Mouse (Mus musculus): ENCODE measurements at regions not wholly inside any gene's neighbourhood (a gene's known extent, or its start where the extent isn't known, plus 50 kb on each side); places are given as distances from the start of the nearest gene placed in this dataset.

DNA sequence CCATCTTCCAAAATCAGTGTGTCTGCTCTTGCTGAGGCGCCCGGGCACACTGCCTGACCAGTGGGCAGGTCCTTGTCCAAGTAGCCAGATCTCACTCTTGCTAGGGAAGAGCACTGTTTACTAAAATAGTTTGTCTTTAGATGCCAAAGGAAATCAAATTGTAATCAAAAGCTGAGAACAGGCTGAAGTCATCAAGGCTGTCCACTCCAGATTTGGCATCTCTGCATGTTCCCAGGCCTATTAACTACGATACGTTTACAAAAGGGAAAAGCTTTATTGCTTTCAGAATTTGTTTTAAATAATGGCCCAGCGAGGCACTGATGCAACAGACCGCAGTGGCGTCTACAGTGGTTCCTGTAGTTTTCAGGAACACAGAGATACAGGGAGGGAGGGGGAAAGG, 137.2 kb upstream of the Arglu1 start:
- no peak overlapping the region for H3ac ChIP-seq (ENCODE audit: control insufficient read depth, insufficient read length)
- TF ChIP-seq REST (IDR thresholded peaks at IDR 0.05; ENCODE audit: insufficient read depth, insufficient read length): no peak
- no peak for TF ChIP-seq TCF12 (IDR thresholded peaks at IDR 0.05; ENCODE audit: insufficient read depth, poor library complexity, severe bottlenecking)
- no peak for TF ChIP-seq SRF (IDR thresholded peaks at IDR 0.05; ENCODE audit: control insufficient read depth, insufficient read length, low read depth)
- no peak for TF ChIP-seq USF1 (IDR thresholded peaks at IDR 0.05; ENCODE audit: low read depth)
- no peak overlapping the region for H3K4me2 ChIP-seq (ENCODE audit: low read depth)
- H3K27me3 ChIP-seq (ENCODE audit: control insufficient read depth, insufficient read depth, insufficient read length): no peaks in the 10 kb centered on the region
- no peaks in the 10 kb centered on the region for H3K79me2 ChIP-seq (ENCODE audit: control insufficient read depth, insufficient read depth)
- no peaks in the 10 kb centered on the region for H3K36me3 ChIP-seq (ENCODE audit: control insufficient read depth, insufficient read depth)
- H3K4me3 ChIP-seq: no peak overlapping the region

GRCm38 (mm10) chr8:8826801-8827200, 136.5 kb upstream of the Arglu1 start:
- H3K4me2 ChIP-seq (ENCODE audit: low read depth): no peak overlapping the region
- H3K27me3 ChIP-seq (ENCODE audit: control insufficient read depth, insufficient read depth, insufficient read length): no peaks in the 10 kb centered on the region
- no peaks in the 10 kb centered on the region for H3K79me2 ChIP-seq (ENCODE audit: control insufficient read depth, insufficient read depth)
- no peak for TF ChIP-seq POLR2A (IDR thresholded peaks at IDR 0.05; ENCODE audit: insufficient read length, low read depth)
- TF ChIP-seq MAX (IDR thresholded peaks at IDR 0.05; ENCODE audit: low read depth): no peak
- TF ChIP-seq REST (IDR thresholded peaks at IDR 0.05; ENCODE audit: insufficient read depth, insufficient read length): no peak
- TF ChIP-seq E2F4 (IDR thresholded peaks at IDR 0.05; ENCODE audit: insufficient read depth): no peak
- TF ChIP-seq USF1 (IDR thresholded peaks at IDR 0.05; ENCODE audit: low read depth): no peak
- TF ChIP-seq SRF (IDR thresholded peaks at IDR 0.05; ENCODE audit: control insufficient read depth, insufficient read length, low read depth): no peak
- no peak for TF ChIP-seq TCF12 (IDR thresholded peaks at IDR 0.05; ENCODE audit: insufficient read depth, poor library complexity, severe bottlenecking)
- no peak for TF ChIP-seq MYOD1 (IDR thresholded peaks at IDR 0.05; ENCODE audit: control insufficient read depth in 1 of 3, insufficient read length in 2 of 3, low read depth in 2 of 3)
- no peak for TF ChIP-seq POLR2AphosphoS2 (IDR thresholded peaks at IDR 0.05; ENCODE audit: insufficient read length, low read depth)
- TF ChIP-seq TCF3 (IDR thresholded peaks at IDR 0.05; ENCODE audit: insufficient read length, low read depth): no peak
- TF ChIP-seq CEBPB (IDR thresholded peaks at IDR 0.05; ENCODE audit: insufficient read depth, poor library complexity, severe bottlenecking): no peak
- no peak for TF ChIP-seq MYOG (IDR thresholded peaks at IDR 0.05; ENCODE audit: control insufficient read depth in 1 of 3, insufficient read depth in 1 of 3, insufficient read length in 2 of 3, low read depth in 2 of 3)
- H3K4me3 ChIP-seq: no peak overlapping the region
- no peaks in the 10 kb centered on the region for H3K36me3 ChIP-seq (ENCODE audit: control insufficient read depth, insufficient read depth)
- H3ac ChIP-seq (ENCODE audit: control insufficient read depth, insufficient read length): no peak overlapping the region

- no peaks in the 10 kb centered on the region for H3K79me2 ChIP-seq (ENCODE audit: control insufficient read depth, insufficient read depth)
- TF ChIP-seq REST (IDR thresholded peaks at IDR 0.05; ENCODE audit: insufficient read depth, insufficient read length) (no peak), MYOD1 (IDR thresholded peaks at IDR 0.05; ENCODE audit: control insufficient read depth in 1 of 3, insufficient read length in 2 of 3, low read depth in 2 of 3) (no peak), TCF3 (IDR thresholded peaks at IDR 0.05; ENCODE audit: insufficient read length, low read depth) (no peak), USF1 (IDR thresholded peaks at IDR 0.05; ENCODE audit: low read depth) (no peak), POLR2A (IDR thresholded peaks at IDR 0.05; ENCODE audit: insufficient read length, low read depth) (no peak), POLR2AphosphoS2 (IDR thresholded peaks at IDR 0.05; ENCODE audit: insufficient read length, low read depth) (no peak), MAX (IDR thresholded peaks at IDR 0.05; ENCODE audit: low read depth) (no peak), SRF (IDR thresholded peaks at IDR 0.05; ENCODE audit: control insufficient read depth, insufficient read length, low read depth) (no peak), CEBPB (IDR thresholded peaks at IDR 0.05; ENCODE audit: insufficient read depth, poor library complexity, severe bottlenecking) (no peak), E2F4 (IDR thresholded peaks at IDR 0.05; ENCODE audit: insufficient read depth) (no peak), MYOG (IDR thresholded peaks at IDR 0.05; ENCODE audit: control insufficient read depth in 1 of 3, insufficient read depth in 1 of 3, insufficient read length in 2 of 3, low read depth in 2 of 3) (no peak)
- no peak overlapping the region for H3K4me3 ChIP-seq
- no peak overlapping the region for H3K4me2 ChIP-seq (ENCODE audit: low read depth)
- no peak overlapping the region for H3ac ChIP-seq (ENCODE audit: control insufficient read depth, insufficient read length)
- H3K36me3 ChIP-seq (ENCODE audit: control insufficient read depth, insufficient read depth): no peaks in the 10 kb centered on the region
- H3K27me3 ChIP-seq (ENCODE audit: control insufficient read depth, insufficient read depth, insufficient read length): no peaks in the 10 kb centered on the region
These were observed 134.6 kb upstream of the Arglu1 start for GRCm38 (mm10) chr8:8824886-8825285.

DNA sequence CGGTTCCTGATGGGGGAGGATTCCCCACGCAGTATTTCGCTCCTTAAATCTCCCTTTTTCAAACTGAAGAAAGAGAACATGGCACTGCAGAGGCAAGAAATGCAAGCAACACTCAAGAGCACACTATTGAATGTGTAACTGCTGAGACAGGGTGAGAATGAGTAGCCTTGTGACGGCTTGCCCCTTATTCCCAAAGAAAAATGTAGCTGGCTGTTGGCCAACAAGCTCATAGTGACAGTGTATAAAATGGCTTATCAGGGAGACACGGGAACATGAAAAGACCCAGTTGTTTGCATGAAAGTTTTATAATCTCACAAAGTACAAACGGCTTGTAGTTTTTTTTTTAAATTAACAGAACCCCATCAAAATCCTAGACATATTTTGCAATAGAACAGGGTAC, 130.8 kb upstream of the Arglu1 start:
- H3K36me3 ChIP-seq (ENCODE audit: control insufficient read depth, insufficient read depth): no peaks in the 10 kb centered on the region
- no peak overlapping the region for H3K4me2 ChIP-seq (ENCODE audit: low read depth)

DNA sequence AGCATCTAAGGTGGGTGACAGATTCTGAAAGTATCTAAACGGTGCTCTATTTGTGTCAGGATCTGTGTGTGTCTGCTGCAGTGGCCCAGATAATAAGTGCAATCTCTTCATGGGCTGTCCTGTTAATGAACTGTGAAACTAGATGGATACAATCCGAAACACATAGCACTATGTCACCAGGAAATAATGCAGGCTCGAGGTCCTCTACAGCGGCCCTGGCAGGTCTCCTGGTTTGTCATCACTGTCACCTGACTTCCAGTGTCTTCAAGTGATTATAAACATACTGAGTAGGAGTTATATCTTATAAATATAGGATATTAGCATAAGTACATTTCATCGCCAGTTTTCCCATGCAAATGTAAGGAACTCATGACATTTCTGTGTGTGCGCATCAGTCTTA, 130.3 kb upstream of the Arglu1 start:
- Histone ChIP-seq H3K4me3 (no peak overlapping the region), H3K4me2 (ENCODE audit: low read depth) (no peak overlapping the region), H3K27me3 (ENCODE audit: control insufficient read depth, insufficient read depth, insufficient read length) (no peaks in the 10 kb centered on the region), H3K36me3 (ENCODE audit: control insufficient read depth, insufficient read depth) (no peaks in the 10 kb centered on the region), H3ac (ENCODE audit: control insufficient read depth, insufficient read length) (no peak overlapping the region), H3K79me2 (ENCODE audit: control insufficient read depth, insufficient read depth) (no peaks in the 10 kb centered on the region)
- TF ChIP-seq POLR2A (IDR thresholded peaks at IDR 0.05; ENCODE audit: insufficient read length, low read depth) (no peak), E2F4 (IDR thresholded peaks at IDR 0.05; ENCODE audit: insufficient read depth) (no peak), REST (IDR thresholded peaks at IDR 0.05; ENCODE audit: insufficient read depth, insufficient read length) (no peak), USF1 (IDR thresholded peaks at IDR 0.05; ENCODE audit: low read depth) (no peak), TCF3 (IDR thresholded peaks at IDR 0.05; ENCODE audit: insufficient read length, low read depth) (no peak), TCF12 (IDR thresholded peaks at IDR 0.05; ENCODE audit: insufficient read depth, poor library complexity, severe bottlenecking) (no peak), MYOG (IDR thresholded peaks at IDR 0.05; ENCODE audit: control insufficient read depth in 1 of 3, insufficient read depth in 1 of 3, insufficient read length in 2 of 3, low read depth in 2 of 3) (no peak), POLR2AphosphoS2 (IDR thresholded peaks at IDR 0.05; ENCODE audit: insufficient read length, low read depth) (no peak), SRF (IDR thresholded peaks at IDR 0.05; ENCODE audit: control insufficient read depth, insufficient read length, low read depth) (no peak), MAX (IDR thresholded peaks at IDR 0.05; ENCODE audit: low read depth) (no peak), CEBPB (IDR thresholded peaks at IDR 0.05; ENCODE audit: insufficient read depth, poor library complexity, severe bottlenecking) (no peak), MYOD1 (IDR thresholded peaks at IDR 0.05; ENCODE audit: control insufficient read depth in 1 of 3, insufficient read length in 2 of 3, low read depth in 2 of 3) (no peak)

More for the DNA sequence above, 130.8 kb upstream of the Arglu1 start:
- H3ac ChIP-seq (ENCODE audit: control insufficient read depth, insufficient read length): no peak overlapping the region
- TF ChIP-seq CEBPB (IDR thresholded peaks at IDR 0.05; ENCODE audit: insufficient read depth, poor library complexity, severe bottlenecking) (no peak), REST (IDR thresholded peaks at IDR 0.05; ENCODE audit: insufficient read depth, insufficient read length) (no peak), MYOG (IDR thresholded peaks at IDR 0.05; ENCODE audit: control insufficient read depth in 1 of 3, insufficient read depth in 1 of 3, insufficient read length in 2 of 3, low read depth in 2 of 3) (no peak), MYOD1 (IDR thresholded peaks at IDR 0.05; ENCODE audit: control insufficient read depth in 1 of 3, insufficient read length in 2 of 3, low read depth in 2 of 3) (no peak), E2F4 (IDR thresholded peaks at IDR 0.05; ENCODE audit: insufficient read depth) (no peak), SRF (IDR thresholded peaks at IDR 0.05; ENCODE audit: control insufficient read depth, insufficient read length, low read depth) (no peak), TCF12 (IDR thresholded peaks at IDR 0.05; ENCODE audit: insufficient read depth, poor library complexity, severe bottlenecking) (no peak), TCF3 (IDR thresholded peaks at IDR 0.05; ENCODE audit: insufficient read length, low read depth) (no peak), USF1 (IDR thresholded peaks at IDR 0.05; ENCODE audit: low read depth) (no peak), POLR2A (IDR thresholded peaks at IDR 0.05; ENCODE audit: insufficient read length, low read depth) (no peak), MAX (IDR thresholded peaks at IDR 0.05; ENCODE audit: low read depth) (no peak), POLR2AphosphoS2 (IDR thresholded peaks at IDR 0.05; ENCODE audit: insufficient read length, low read depth) (no peak)
- no peaks in the 10 kb centered on the region for H3K79me2 ChIP-seq (ENCODE audit: control insufficient read depth, insufficient read depth)
- H3K4me3 ChIP-seq: no peak overlapping the region
- no peaks in the 10 kb centered on the region for H3K27me3 ChIP-seq (ENCODE audit: control insufficient read depth, insufficient read depth, insufficient read length)
